Mouse (Mus musculus) ES-E14 (cell line): ENCODE data around the gene Dhx57.

Experiments
- CHD2 ChIP-seq: IDR thresholded peaks from 2 replicates; pipeline ENCODE4 v1.6.1; 2014; ENCODE audit warnings: mild to moderate bottlenecking, low read depth, low read length, inconsistent platforms
- HCFC1 ChIP-seq: IDR thresholded peaks from 2 replicates; pipeline ENCODE4 v1.6.1; 2012; ENCODE audit warnings: low read length, inconsistent platforms, borderline replicate concordance; ENCODE audit not compliant: insufficient read depth
- MAFK ChIP-seq: IDR thresholded peaks from 2 replicates; pipeline ENCODE4 v1.6.1; 2014; ENCODE audit warnings: mild to moderate bottlenecking, low read depth, low read length, inconsistent platforms; ENCODE audit not compliant: insufficient read depth
- ZNF384 ChIP-seq: IDR thresholded peaks from 2 replicates; pipeline ENCODE4 v1.6.1; 2012; ENCODE audit warnings: low read depth, low read length, inconsistent platforms

DNA sequence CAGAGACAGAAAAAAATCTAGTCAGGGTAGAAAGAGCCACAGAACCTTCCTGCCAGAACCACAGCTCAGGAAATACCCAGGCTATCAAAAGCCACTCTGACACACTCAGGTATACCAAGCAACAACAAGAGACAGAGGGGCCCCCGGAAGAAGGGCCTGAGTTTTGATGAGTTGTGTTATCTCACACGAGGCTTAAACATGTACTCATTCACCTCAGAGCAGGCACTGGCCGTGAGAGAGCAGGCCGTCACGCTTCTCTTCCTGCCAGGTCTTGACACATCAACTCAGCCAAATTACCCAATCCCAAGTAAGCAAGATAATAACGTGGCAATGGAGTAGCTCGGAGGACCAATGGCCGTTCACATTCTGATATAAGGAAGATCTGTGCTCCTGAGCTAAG is 33.4 kb upstream of the Dhx57 start:
- no peak for TF ChIP-seq HCFC1
- no peak for TF ChIP-seq ZNF384
- no peak for TF ChIP-seq CHD2
- no peak for TF ChIP-seq MAFK
